Mouse (Mus musculus): Measurements from ENCODE around the gene Cpne7.

DNA sequence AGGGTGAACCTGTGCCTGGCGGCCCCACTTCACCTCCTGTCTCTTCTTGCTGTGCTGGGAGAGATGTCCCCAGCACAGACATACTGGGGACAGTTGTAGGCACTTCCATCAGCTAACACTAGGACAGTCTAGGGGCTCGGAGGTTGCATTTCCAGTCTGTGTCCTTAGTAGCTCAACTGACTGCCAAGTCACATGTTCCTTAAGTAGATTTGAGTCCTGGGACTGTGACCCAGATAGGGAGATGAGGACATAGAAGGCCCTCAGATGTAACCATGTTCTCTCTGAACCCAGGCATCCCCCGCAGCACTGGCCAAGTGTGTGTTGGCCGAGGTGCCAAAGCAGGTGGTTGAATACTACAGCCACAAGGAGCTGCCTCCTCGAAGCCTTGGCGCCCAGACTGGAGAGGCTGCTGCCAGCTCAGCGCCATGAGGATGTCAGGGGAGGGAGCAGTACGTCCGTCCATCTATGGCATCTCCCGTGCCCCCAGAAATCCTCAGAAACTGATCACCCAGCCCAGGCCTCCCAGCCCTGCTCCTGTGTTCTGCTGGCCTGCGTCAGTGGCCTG lies 17.1 kb downstream of the Cpne7 start:
- TF ChIP-seq POLR2A (IDR thresholded peaks at IDR 0.05; ENCODE audit: insufficient read length, low read depth), result no peak
- no peak for TF ChIP-seq TCF12 (IDR thresholded peaks at IDR 0.05; ENCODE audit: insufficient read depth, poor library complexity, severe bottlenecking)
- TF ChIP-seq MYOD1 (IDR thresholded peaks at IDR 0.05; ENCODE audit: control insufficient read depth in 1 of 3, insufficient read length in 2 of 3, low read depth in 2 of 3), result no peak
- TF ChIP-seq MYOG (IDR thresholded peaks at IDR 0.05; ENCODE audit: control insufficient read depth in 1 of 3, insufficient read depth in 1 of 3, insufficient read length in 2 of 3, low read depth in 2 of 3), result no peak
- TF ChIP-seq POLR2AphosphoS2 (IDR thresholded peaks at IDR 0.05; ENCODE audit: insufficient read length, low read depth), result no peak
- TF ChIP-seq MAX (IDR thresholded peaks at IDR 0.05; ENCODE audit: low read depth), result no peak
- no peak for TF ChIP-seq USF1 (IDR thresholded peaks at IDR 0.05; ENCODE audit: low read depth)
- TF ChIP-seq SRF (IDR thresholded peaks at IDR 0.05; ENCODE audit: control insufficient read depth, insufficient read length, low read depth), result no peak
- no peak for TF ChIP-seq CEBPB (IDR thresholded peaks at IDR 0.05; ENCODE audit: insufficient read depth, poor library complexity, severe bottlenecking)
- no peak for TF ChIP-seq E2F4 (IDR thresholded peaks at IDR 0.05; ENCODE audit: insufficient read depth)
- no peak for TF ChIP-seq TCF3 (IDR thresholded peaks at IDR 0.05; ENCODE audit: insufficient read length, low read depth)
- no peak for TF ChIP-seq REST (IDR thresholded peaks at IDR 0.05; ENCODE audit: insufficient read depth, insufficient read length)
